Mouse (Mus musculus): ENCODE data around the gene Dlg5. TPM values are rescaled to one million over a fixed set of nuclear protein-coding genes. Genes with fewer than 3 reads are reported as not detected.

Dlg5 gene
- polyA plus RNA-seq, 1 experiment from 2014 or later = 26.9 TPM

DNA sequence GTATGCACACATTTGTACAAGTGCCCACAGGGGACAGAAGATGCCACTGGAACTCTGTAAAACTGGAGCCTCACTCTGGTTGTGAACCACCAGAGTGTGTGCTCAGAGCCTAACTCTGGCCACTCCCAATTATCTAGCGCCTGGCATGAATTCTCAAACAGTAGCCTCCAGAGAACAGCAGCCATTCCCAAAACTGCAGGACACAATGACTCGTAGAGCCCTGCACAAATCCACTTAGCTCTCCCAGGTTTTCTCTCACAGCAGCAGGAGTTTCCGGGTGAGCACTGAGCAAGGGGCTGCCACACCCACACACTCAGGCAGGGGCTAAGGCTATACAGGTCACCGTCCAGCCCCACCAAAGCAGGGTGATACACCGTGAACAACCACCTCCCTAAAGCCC is 32.9 kb downstream of the Dlg5 start:
- WGBS = 53% methylated on average over 5 of the region's 5 CpGs
- Histone ChIP-seq H3K9ac (ENCODE audit: low read depth, low read length) (no peak overlapping the region), H3K27me3 (ENCODE audit: control insufficient read depth, insufficient read depth, low read length) (no peaks in the 10 kb centered on the region), H3K9me3 (ENCODE audit: control insufficient read depth, low read length) (no peaks in the 10 kb centered on the region), H3K27ac (ENCODE audit: low read depth, low read length) (no peak overlapping the region), H3K4me2 (replicated peaks; ENCODE audit: low read depth, low read length) (no peak overlapping the region), H3K36me3 (ENCODE audit: control insufficient read depth, insufficient read depth, low read length) (no peaks in the 10 kb centered on the region), H3K4me1 (replicated peaks; ENCODE audit: control insufficient read depth, insufficient read depth, low read length) (no peaks in the 10 kb centered on the region; the same call in 1 of the 2 replicates), H3K4me3 (ENCODE audit: low read depth, low read length) (no peak overlapping the region)
- DNase-seq (ENCODE audit: low spot score) = no peak
- ATAC-seq (ENCODE audit: low FRiP score) = no peak

DNA sequence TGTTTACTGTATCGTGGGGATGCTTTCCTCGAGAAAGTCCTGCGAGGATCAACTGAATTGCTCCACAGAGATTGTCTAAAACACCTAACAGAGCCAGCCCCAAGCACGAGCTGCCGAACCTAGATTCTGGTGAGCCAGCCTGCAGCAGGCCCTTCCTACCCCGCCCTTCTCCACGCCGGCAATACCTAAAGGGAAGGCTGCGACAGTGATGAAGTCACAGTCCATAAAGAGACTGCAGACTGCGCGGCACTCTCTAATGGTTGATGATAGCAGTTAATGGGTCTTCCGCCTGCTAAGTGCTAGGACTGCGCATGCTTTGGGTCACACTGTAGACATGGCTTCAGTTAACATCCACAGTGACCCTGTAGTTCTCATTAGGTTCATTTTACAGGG is 38.4 kb downstream of the Dlg5 start:
- H3K4me2 ChIP-seq (replicated peaks; ENCODE audit: low read depth, low read length) = no peak overlapping the region

DNA sequence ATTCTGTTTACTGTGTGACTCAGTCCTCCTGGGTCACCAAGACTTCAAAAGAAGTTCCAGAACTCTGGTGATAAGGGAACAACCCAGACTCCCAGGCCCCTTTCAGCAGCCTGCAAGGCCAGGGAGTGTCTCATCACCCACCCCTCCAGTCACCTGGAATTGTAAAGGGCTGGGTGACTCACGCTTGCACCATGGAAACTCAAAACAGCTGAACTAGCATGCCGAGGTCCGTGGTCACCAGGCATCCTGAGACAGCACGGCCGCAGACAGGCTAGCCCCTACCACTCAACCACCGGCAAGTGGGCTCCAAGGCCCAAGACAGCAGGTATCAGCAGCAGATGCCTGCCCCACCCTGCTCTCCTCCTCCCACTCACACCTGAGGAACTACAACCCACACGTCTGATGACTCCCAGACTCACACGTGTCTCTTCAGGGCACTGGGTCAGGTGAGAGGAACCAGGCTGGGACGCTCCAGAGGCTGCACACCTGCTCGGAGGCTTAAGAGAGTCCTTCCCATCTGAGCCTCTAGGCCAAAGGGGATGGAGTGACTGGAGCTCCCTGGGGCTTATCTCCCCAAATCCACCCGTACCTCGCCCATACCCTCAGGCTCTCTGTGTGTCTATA is 38.9 kb downstream of the Dlg5 start:
- Histone ChIP-seq H3K9ac (ENCODE audit: low read depth, low read length) (no peak overlapping the region), H3K4me1 (replicated peaks; ENCODE audit: control insufficient read depth, insufficient read depth, low read length) (peaks cover 3% of the 10 kb centered on the region), H3K27ac (ENCODE audit: low read depth, low read length) (no peak overlapping the region), H3K4me3 (ENCODE audit: low read depth, low read length) (no peak overlapping the region), H3K4me2 (replicated peaks; ENCODE audit: low read depth, low read length) (no peak overlapping the region), H3K27me3 (ENCODE audit: control insufficient read depth, insufficient read depth, low read length) (no peaks in the 10 kb centered on the region), H3K9me3 (ENCODE audit: control insufficient read depth, low read length) (no peaks in the 10 kb centered on the region), H3K36me3 (ENCODE audit: control insufficient read depth, insufficient read depth, low read length) (no peaks in the 10 kb centered on the region)
- ATAC-seq (ENCODE audit: low FRiP score) = no peak
- WGBS = 64% methylated on average over 12 of the region's 12 CpGs
- DNase-seq (ENCODE audit: low spot score) = no peak

More for the DNA sequence above, 38.4 kb downstream of the Dlg5 start:
- ATAC-seq (ENCODE audit: low FRiP score) (no peak), DNase-seq (ENCODE audit: low spot score) (no peak)
- Histone ChIP-seq H3K36me3 (ENCODE audit: control insufficient read depth, insufficient read depth, low read length) (no peaks in the 10 kb centered on the region), H3K27me3 (ENCODE audit: control insufficient read depth, insufficient read depth, low read length) (no peaks in the 10 kb centered on the region), H3K9me3 (ENCODE audit: control insufficient read depth, low read length) (no peaks in the 10 kb centered on the region), H3K4me1 (replicated peaks; ENCODE audit: control insufficient read depth, insufficient read depth, low read length) (peaks cover 3% of the 10 kb centered on the region), H3K4me3 (ENCODE audit: low read depth, low read length) (no peak overlapping the region), H3K9ac (ENCODE audit: low read depth, low read length) (no peak overlapping the region), H3K27ac (ENCODE audit: low read depth, low read length) (no peak overlapping the region)
- 81% methylated on average over 13 of the region's 13 CpGs for WGBS

DNA sequence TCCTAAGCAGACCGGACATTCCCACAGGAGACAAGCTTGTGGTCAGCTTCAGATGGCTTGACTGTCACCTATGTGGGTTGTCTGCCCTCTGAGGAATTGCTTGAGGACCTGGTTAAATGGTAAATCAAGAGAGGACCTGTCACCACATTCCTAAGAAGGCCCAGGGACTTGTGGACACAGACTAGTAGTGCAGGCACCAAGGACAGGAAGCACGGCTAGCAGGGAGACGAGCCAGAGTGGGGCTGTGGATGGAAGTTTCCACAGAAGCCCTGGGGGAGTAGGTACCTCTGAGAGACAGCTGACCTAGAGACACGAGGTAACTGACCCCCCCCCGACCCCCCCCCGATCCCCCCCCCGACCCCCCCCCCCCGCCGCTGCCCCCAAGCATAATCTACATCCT is 39.4 kb downstream of the Dlg5 start:
- H3K27me3 ChIP-seq (ENCODE audit: control insufficient read depth, insufficient read depth, low read length) = no peaks in the 10 kb centered on the region
- H3K4me1 ChIP-seq (replicated peaks; ENCODE audit: control insufficient read depth, insufficient read depth, low read length) = peaks cover 3% of the 10 kb centered on the region
- no peaks in the 10 kb centered on the region for H3K9me3 ChIP-seq (ENCODE audit: control insufficient read depth, low read length)
- DNase-seq (ENCODE audit: low spot score) (no peak), ATAC-seq (ENCODE audit: low FRiP score) (no peak)
- 41% methylated on average over 7 of the region's 9 CpGs for WGBS
- H3K4me2 ChIP-seq (replicated peaks; ENCODE audit: low read depth, low read length) = no peak overlapping the region
- peak overlapping the region; percentile 30; the same call in 1 of the 2 replicates for H3K27ac ChIP-seq (ENCODE audit: low read depth, low read length)
- no peak overlapping the region for H3K9ac ChIP-seq (ENCODE audit: low read depth, low read length)
- no peaks in the 10 kb centered on the region for H3K36me3 ChIP-seq (ENCODE audit: control insufficient read depth, insufficient read depth, low read length)
- H3K4me3 ChIP-seq (ENCODE audit: low read depth, low read length) = no peak overlapping the region

DNA sequence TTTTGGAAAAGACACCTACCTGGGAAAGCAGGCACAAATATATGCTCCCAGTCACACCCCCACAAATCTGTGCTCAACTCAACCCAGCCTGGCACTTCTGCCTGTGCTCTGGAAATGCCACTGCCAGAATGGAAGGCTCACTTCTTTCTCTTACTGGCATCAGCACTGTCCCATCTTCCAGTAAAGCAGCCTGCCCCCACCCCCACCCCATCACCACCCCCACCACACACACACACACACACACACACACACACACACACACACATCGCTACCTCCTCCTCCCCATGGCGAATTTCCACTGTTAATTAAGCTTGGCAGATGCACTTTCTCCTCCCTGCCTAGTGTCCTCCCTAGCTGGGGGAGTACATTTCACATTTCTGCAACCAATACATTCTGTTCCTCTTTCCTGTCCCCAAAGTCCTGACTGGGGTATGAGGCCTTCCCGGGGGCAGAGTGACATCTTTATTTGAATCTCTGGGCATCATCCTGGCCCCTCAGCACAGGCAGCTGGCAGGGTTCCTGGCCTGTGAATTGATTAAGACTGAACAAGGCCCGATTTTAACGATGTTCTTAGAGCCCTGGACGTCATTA is 40.3 kb downstream of the Dlg5 start:
- no peak for ATAC-seq (ENCODE audit: low FRiP score)
- Histone ChIP-seq H3K9ac (ENCODE audit: low read depth, low read length) (no peak overlapping the region), H3K4me2 (replicated peaks; ENCODE audit: low read depth, low read length) (no peak overlapping the region)

DNA sequence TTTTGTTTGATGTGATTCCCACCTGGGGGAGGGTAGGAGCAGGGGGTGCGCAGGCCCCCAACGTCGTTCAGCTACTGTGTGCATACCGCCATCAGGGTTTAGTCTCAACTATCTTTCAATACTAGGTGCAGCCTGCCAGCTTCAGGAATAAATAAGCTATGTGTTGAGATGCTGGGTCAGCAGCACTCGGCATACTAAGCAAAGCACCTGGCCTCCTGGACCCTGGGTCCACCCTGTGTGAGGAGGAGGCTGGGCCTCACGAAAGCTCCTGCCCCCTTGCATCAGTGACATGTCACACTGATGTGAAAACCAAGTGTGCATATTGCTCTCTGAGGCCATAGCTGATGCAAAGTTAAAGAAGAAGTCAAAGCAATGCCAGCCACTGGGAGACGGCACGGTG is 42.5 kb downstream of the Dlg5 start:
- no peak for ATAC-seq (ENCODE audit: low FRiP score)
- no peaks in the 10 kb centered on the region for H3K27me3 ChIP-seq (ENCODE audit: control insufficient read depth, insufficient read depth, low read length)
- no peak for DNase-seq (ENCODE audit: low spot score)
- no peak overlapping the region for H3K9ac ChIP-seq (ENCODE audit: low read depth, low read length)
- no peak overlapping the region for H3K4me3 ChIP-seq (ENCODE audit: low read depth, low read length)
- no peaks in the 10 kb centered on the region for H3K36me3 ChIP-seq (ENCODE audit: control insufficient read depth, insufficient read depth, low read length)
- WGBS = 94% methylated on average over 8 of the region's 8 CpGs
- peaks cover 3% of the 10 kb centered on the region for H3K4me1 ChIP-seq (replicated peaks; ENCODE audit: control insufficient read depth, insufficient read depth, low read length)
- no peak overlapping the region for H3K27ac ChIP-seq (ENCODE audit: low read depth, low read length)
- no peak overlapping the region for H3K4me2 ChIP-seq (replicated peaks; ENCODE audit: low read depth, low read length)
- no peaks in the 10 kb centered on the region for H3K9me3 ChIP-seq (ENCODE audit: control insufficient read depth, low read length)

More for the DNA sequence above, 40.3 kb downstream of the Dlg5 start:
- Histone ChIP-seq H3K36me3 (ENCODE audit: control insufficient read depth, insufficient read depth, low read length) (no peaks in the 10 kb centered on the region), H3K27me3 (ENCODE audit: control insufficient read depth, insufficient read depth, low read length) (no peaks in the 10 kb centered on the region), H3K9me3 (ENCODE audit: control insufficient read depth, low read length) (no peaks in the 10 kb centered on the region), H3K4me3 (ENCODE audit: low read depth, low read length) (no peak overlapping the region), H3K4me1 (replicated peaks; ENCODE audit: control insufficient read depth, insufficient read depth, low read length) (peaks cover 3% of the 10 kb centered on the region), H3K27ac (ENCODE audit: low read depth, low read length) (0 out of 2 replicates have a peak overlapping the region, but pooled peaks have one; percentile 7)
- 38% methylated on average over 6 of the region's 6 CpGs for WGBS
- peak; percentile 28 for DNase-seq (ENCODE audit: low spot score)

DNA sequence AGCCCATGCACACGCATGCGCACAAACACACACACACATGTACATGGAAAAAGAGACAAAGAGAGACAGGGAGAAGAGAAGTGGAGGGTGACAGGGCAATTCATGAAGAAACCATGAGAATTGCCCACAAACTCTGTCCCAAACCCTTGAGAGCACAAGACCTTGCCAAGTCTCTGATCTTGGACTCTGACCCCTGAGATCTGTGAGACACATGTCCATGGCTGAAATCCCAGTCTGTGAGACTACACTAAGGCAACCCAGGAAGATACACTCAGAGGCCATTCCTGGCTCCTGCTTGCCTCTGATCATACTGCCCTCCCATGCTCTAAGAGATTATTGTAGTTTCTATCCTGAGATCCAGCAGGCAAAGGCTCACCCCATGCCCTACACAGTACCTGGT is 44.9 kb downstream of the Dlg5 start:
- no peak for DNase-seq (ENCODE audit: low spot score)
- H3K4me2 ChIP-seq (replicated peaks; ENCODE audit: low read depth, low read length) = no peak overlapping the region
- H3K9ac ChIP-seq (ENCODE audit: low read depth, low read length) = no peak overlapping the region
- H3K4me1 ChIP-seq (replicated peaks; ENCODE audit: control insufficient read depth, insufficient read depth, low read length) = no peaks in the 10 kb centered on the region; the same call in 1 of the 2 replicates
- H3K4me3 ChIP-seq (ENCODE audit: low read depth, low read length) = no peak overlapping the region
- ATAC-seq (ENCODE audit: low FRiP score) = no peak
- H3K36me3 ChIP-seq (ENCODE audit: control insufficient read depth, insufficient read depth, low read length) = no peaks in the 10 kb centered on the region
- no peak overlapping the region for H3K27ac ChIP-seq (ENCODE audit: low read depth, low read length)
- H3K27me3 ChIP-seq (ENCODE audit: control insufficient read depth, insufficient read depth, low read length) = no peaks in the 10 kb centered on the region
- 98% methylated on average over 2 of the region's 2 CpGs for WGBS
- no peaks in the 10 kb centered on the region for H3K9me3 ChIP-seq (ENCODE audit: control insufficient read depth, low read length)

DNA sequence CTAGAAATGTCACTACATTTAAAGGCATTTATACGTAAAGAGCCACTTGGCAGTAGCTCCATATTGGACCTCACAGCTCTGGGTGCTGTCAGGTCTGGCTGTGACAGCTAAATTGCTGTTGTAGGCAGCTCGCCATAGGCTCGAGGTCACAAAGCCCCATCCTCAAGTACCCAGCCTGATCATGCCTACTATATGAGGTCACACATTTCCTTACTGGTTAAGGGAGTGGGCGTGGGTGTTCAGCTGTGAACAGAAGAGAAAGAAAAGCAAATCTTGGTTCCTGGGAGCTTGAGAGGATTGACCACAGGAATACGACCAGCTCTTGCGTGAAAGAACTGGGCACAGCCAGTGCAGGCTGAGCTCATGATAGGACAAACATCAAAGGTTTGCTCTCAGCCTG is 46.0 kb downstream of the Dlg5 start:
- Histone ChIP-seq H3K4me3 (ENCODE audit: low read depth, low read length) (no peak overlapping the region), H3K9me3 (ENCODE audit: control insufficient read depth, low read length) (no peaks in the 10 kb centered on the region), H3K4me2 (replicated peaks; ENCODE audit: low read depth, low read length) (no peak overlapping the region), H3K27ac (ENCODE audit: low read depth, low read length) (no peak overlapping the region), H3K4me1 (replicated peaks; ENCODE audit: control insufficient read depth, insufficient read depth, low read length) (no peaks in the 10 kb centered on the region; the same call in 1 of the 2 replicates), H3K9ac (ENCODE audit: low read depth, low read length) (no peak overlapping the region), H3K27me3 (ENCODE audit: control insufficient read depth, insufficient read depth, low read length) (no peaks in the 10 kb centered on the region), H3K36me3 (ENCODE audit: control insufficient read depth, insufficient read depth, low read length) (no peaks in the 10 kb centered on the region)
- DNase-seq (ENCODE audit: low spot score) (no peak), ATAC-seq (ENCODE audit: low FRiP score) (no peak)
- 92% methylated on average over 6 of the region's 6 CpGs for WGBS

DNA sequence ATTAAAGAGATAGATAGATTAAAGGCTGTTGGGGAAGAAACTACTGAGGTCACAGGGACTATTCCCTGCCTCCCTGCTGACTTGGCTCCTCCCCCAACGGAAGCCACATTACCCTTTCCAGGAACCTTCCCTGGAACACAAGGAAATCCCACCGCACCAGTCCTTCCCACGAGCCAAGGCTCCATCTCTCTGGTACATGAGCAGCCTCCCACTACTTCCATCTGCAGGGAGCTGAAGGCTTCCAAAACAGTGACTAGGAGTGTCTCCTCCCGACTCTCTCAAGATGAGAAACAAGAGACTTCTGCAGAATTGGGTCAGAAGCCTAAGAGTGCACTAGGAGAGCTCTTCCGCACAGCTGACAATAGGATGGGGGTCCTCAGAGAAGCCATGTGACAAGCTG is 47.9 kb downstream of the Dlg5 start:
- Histone ChIP-seq H3K4me1 (replicated peaks; ENCODE audit: control insufficient read depth, insufficient read depth, low read length) (no peaks in the 10 kb centered on the region), H3K4me2 (replicated peaks; ENCODE audit: low read depth, low read length) (no peak overlapping the region), H3K9ac (ENCODE audit: low read depth, low read length) (no peak overlapping the region), H3K27ac (ENCODE audit: low read depth, low read length) (no peak overlapping the region), H3K36me3 (ENCODE audit: control insufficient read depth, insufficient read depth, low read length) (no peaks in the 10 kb centered on the region), H3K9me3 (ENCODE audit: control insufficient read depth, low read length) (no peaks in the 10 kb centered on the region), H3K4me3 (ENCODE audit: low read depth, low read length) (no peak overlapping the region), H3K27me3 (ENCODE audit: control insufficient read depth, insufficient read depth, low read length) (no peaks in the 10 kb centered on the region)
- ATAC-seq (ENCODE audit: low FRiP score) = no peak
- 84% methylated on average over 5 of the region's 5 CpGs for WGBS
- DNase-seq (ENCODE audit: low spot score) = no peak

Measured in hindbrain, embryonic 11.5 days (tissue).